Mouse (Mus musculus): ENCODE results near the gene Ccnb3. TPM values are rescaled to one million over a fixed set of nuclear protein-coding genes. Genes with fewer than 3 reads are reported as not detected.

The Ccnb3 gene
- total RNA-seq (2014; rRNA removed) (not detected in 2 replicates), polyA plus RNA-seq (2015; fragmentation: Nextera tagmentation; extraction: Ambion mirVana) (not detected in 2 replicates)

DNA sequence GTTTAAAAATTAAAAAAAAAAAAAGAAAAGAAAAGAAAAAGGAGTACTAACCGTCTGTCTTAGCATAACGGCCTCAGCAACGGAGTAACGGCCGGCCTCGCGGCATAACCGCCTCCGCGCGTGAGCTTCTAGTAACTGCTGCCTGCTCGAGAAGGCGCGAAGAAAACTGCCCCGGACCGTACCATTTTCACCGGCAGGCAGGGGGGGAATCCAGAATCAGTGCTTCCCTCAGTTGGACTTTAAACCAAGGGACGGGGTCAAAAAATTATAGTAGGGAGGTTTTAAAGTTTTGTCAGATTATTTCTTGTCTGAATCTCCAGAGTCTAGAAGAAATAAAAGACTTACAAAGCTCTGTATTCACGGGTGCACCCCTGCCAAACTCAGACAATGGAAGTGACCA, at the start of gene Ccnb3:
Gene Ccnb3 (minus strand): TSS at position 101 of the 400 bp plus-strand sequence.
- no peak for ATAC-seq
- Histone ChIP-seq H3K27me3 (ENCODE audit: insufficient read depth, low read length) (no peaks in the 10 kb centered on the region), H3K27ac (ENCODE audit: low read depth, low read length) (no peak within 1 kb of the TSS), H3K4me1 (ENCODE audit: insufficient read depth) (no peaks in the 10 kb centered on the region), H3K4me3 (ENCODE audit: low read depth, low read length) (no peak within 1 kb of the TSS), H3K9me3 (ENCODE audit: low read length) (no peaks in the 10 kb centered on the region), H3K4me2 (ENCODE audit: low read depth) (no peak within 1 kb of the TSS), H3K9ac (no peak within 1 kb of the TSS), H3K36me3 (ENCODE audit: insufficient read depth) (no peaks in the 10 kb centered on the region)
- TF ChIP-seq CTCF (IDR thresholded peaks at IDR 0.05; ENCODE audit: low read depth): no peak
- no peak for DNase-seq
- WGBS: 94% methylated on average over 19 of the region's 19 CpGs

DNA sequence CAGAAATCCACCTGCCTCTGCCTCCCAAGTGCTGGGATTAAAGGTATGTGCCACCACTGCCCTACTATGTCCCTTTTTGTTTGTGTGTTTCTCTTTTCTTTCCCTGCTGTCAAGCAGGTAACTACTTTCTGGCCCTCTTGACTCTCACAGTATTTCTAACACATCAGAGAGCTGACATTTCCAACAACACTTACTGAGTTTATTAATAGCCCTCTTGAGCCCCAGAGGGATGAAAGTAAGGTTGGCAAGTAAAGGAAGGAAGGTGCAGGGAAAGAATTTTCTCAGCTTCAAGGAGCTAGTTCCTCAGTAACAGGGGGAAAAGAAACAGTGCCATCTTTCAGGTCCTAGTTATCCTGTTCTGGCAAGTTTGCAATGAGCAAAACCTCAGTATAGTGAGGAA, 48.9 kb upstream of the Ccnb3 start:
- Histone ChIP-seq H3K36me3 (ENCODE audit: insufficient read depth) (no peaks in the 10 kb centered on the region), H3K27me3 (ENCODE audit: insufficient read depth, low read length) (no peaks in the 10 kb centered on the region), H3K4me1 (ENCODE audit: insufficient read depth) (no peaks in the 10 kb centered on the region), H3K4me3 (ENCODE audit: low read depth, low read length) (no peak overlapping the region), H3K4me2 (ENCODE audit: low read depth) (no peak overlapping the region), H3K9me3 (ENCODE audit: low read length) (no peaks in the 10 kb centered on the region), H3K9ac (no peak overlapping the region), H3K27ac (ENCODE audit: low read depth, low read length) (no peak overlapping the region)
- ATAC-seq (no peak), DNase-seq (no peak)
- no peak for TF ChIP-seq CTCF (IDR thresholded peaks at IDR 0.05; ENCODE audit: low read depth)

DNA sequence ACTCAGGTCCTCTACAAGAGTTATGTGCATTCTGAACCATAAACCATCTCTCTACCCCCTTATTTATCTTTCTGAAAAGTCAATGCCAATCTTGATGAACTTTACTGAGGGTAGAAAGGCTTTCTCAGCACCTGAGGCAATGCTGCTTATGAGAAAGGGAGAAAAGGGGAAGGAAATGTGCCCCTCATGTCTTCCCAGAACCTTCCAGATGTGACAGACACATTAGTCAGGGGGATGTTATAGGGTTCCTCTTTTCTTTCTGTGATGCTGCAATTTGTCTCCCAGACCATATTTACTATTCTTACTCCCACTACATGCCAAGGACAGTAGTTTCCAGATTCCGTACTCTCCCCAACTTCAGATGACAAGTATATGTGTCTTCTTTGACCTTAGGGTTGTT, 44.5 kb upstream of the Ccnb3 start:
- ATAC-seq: no peak
- Histone ChIP-seq H3K4me1 (ENCODE audit: insufficient read depth) (no peaks in the 10 kb centered on the region), H3K36me3 (ENCODE audit: insufficient read depth) (no peaks in the 10 kb centered on the region), H3K27me3 (ENCODE audit: insufficient read depth, low read length) (no peaks in the 10 kb centered on the region), H3K27ac (ENCODE audit: low read depth, low read length) (no peak overlapping the region), H3K9ac (no peak overlapping the region), H3K9me3 (ENCODE audit: low read length) (no peaks in the 10 kb centered on the region), H3K4me2 (ENCODE audit: low read depth) (no peak overlapping the region), H3K4me3 (ENCODE audit: low read depth, low read length) (no peak overlapping the region)
- WGBS: 94% methylated on average over 1 of the region's 1 CpGs
- DNase-seq: no peak
- no peak for TF ChIP-seq CTCF (IDR thresholded peaks at IDR 0.05; ENCODE audit: low read depth)

DNA sequence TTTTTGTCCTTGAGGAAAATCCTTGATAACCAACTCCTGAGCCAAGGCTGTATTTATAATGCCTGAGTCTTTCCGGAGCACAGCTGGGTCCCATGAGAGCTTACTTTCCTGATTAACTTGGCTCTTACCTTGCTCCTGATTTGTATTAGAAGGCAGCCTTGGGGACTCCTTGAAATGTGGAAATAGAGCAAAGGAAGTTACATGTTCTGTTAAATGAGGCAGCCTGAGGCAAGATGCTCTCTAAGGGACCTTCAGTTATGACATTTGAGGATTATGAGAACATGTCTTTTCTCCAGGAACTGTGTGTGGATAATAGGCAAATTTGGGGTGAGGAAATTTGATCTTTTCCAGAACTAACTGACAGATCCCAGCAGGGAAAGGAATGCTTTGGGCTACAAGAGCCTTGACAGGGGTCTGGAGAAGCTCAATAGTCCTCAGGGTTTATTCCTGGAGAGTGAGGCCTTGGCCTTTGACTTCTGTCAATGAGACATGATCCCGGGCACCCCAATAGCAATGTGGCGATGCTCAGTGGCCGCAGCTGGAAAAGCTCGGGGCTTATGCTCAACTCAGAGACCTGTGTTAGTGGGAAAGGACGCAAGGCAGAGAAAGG, 38.5 kb upstream of the Ccnb3 start:
- H3K27ac ChIP-seq (ENCODE audit: low read depth, low read length): no peak overlapping the region
- H3K4me1 ChIP-seq (ENCODE audit: insufficient read depth): no peaks in the 10 kb centered on the region
- H3K4me2 ChIP-seq (ENCODE audit: low read depth): no peak overlapping the region
- H3K36me3 ChIP-seq (ENCODE audit: insufficient read depth): no peaks in the 10 kb centered on the region
- no peak for TF ChIP-seq CTCF (IDR thresholded peaks at IDR 0.05; ENCODE audit: low read depth)
- 83% methylated on average over 6 of the region's 6 CpGs for WGBS
- no peak for DNase-seq
- ATAC-seq: no peak
- no peaks in the 10 kb centered on the region for H3K9me3 ChIP-seq (ENCODE audit: low read length)
- H3K9ac ChIP-seq: no peak overlapping the region
- H3K4me3 ChIP-seq (ENCODE audit: low read depth, low read length): no peak overlapping the region
- no peaks in the 10 kb centered on the region for H3K27me3 ChIP-seq (ENCODE audit: insufficient read depth, low read length)

DNA sequence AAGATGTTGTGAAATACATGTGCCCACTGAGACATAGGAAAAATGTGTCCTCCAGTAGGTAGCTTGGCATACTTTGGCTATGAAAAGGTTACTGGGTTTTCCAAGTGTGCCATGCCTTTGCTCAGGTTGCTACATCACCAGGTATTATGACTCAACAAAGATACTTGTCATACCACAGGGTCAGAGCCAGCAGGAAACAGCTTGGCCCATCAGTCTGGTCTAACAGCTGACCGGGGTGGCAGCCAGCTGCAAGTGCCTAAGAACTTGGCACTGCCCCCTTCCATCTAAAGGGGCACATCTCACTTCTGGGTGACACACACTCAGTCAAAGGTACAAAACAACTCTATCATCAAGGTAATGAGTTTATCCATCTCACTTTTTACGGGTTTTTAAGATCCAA, 26.6 kb upstream of the Ccnb3 start:
- H3K4me1 ChIP-seq (ENCODE audit: insufficient read depth): no peaks in the 10 kb centered on the region
- no peak overlapping the region for H3K4me3 ChIP-seq (ENCODE audit: low read depth, low read length)
- DNase-seq (no peak), ATAC-seq (no peak)
- WGBS: 86% methylated on average over 2 of the region's 2 CpGs
- H3K27ac ChIP-seq (ENCODE audit: low read depth, low read length): no peak overlapping the region
- no peak overlapping the region for H3K9ac ChIP-seq
- TF ChIP-seq CTCF (IDR thresholded peaks at IDR 0.05; ENCODE audit: low read depth): no peak
- no peak overlapping the region for H3K4me2 ChIP-seq (ENCODE audit: low read depth)
- H3K36me3 ChIP-seq (ENCODE audit: insufficient read depth): no peaks in the 10 kb centered on the region
- H3K27me3 ChIP-seq (ENCODE audit: insufficient read depth, low read length): no peaks in the 10 kb centered on the region
- H3K9me3 ChIP-seq (ENCODE audit: low read length): no peaks in the 10 kb centered on the region

DNA sequence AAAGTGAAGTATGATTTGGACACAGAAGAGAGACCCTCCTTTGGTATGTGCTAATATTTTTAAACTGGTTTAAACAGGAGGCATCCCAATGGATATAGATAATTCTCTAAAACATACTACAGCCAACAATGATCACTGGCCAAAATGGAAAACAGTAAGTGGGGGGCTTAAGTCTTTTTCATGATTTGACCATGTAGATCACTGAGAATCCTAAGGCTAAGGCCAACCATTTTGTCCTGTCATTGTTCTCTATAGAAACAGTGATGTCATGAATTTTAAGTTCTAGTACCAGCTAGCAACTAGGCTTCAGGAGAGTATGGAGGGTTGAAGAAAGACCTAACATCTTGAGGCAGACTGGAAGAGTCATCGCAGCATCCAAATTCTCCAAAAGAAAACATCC, 25.8 kb upstream of the Ccnb3 start, which contains the start of gene Akap4:
Gene Akap4 (plus strand): TSS at position 301 of the 400 bp plus-strand sequence.
- no peaks in the 10 kb centered on the region for H3K27me3 ChIP-seq (ENCODE audit: insufficient read depth, low read length)
- 93% methylated on average over 1 of the region's 1 CpGs for WGBS
- no peak for TF ChIP-seq CTCF (IDR thresholded peaks at IDR 0.05; ENCODE audit: low read depth)
- no peaks in the 10 kb centered on the region for H3K4me1 ChIP-seq (ENCODE audit: insufficient read depth)
- H3K36me3 ChIP-seq (ENCODE audit: insufficient read depth): no peaks in the 10 kb centered on the region
- no peaks in the 10 kb centered on the region for H3K9me3 ChIP-seq (ENCODE audit: low read length)
- H3K27ac ChIP-seq (ENCODE audit: low read depth, low read length): no peak within 1 kb of the TSS
- no peak within 1 kb of the TSS for H3K4me3 ChIP-seq (ENCODE audit: low read depth, low read length)
- H3K9ac ChIP-seq: no peak within 1 kb of the TSS
- H3K4me2 ChIP-seq (ENCODE audit: low read depth): no peak within 1 kb of the TSS
- ATAC-seq (no peak), DNase-seq (no peak)

DNA sequence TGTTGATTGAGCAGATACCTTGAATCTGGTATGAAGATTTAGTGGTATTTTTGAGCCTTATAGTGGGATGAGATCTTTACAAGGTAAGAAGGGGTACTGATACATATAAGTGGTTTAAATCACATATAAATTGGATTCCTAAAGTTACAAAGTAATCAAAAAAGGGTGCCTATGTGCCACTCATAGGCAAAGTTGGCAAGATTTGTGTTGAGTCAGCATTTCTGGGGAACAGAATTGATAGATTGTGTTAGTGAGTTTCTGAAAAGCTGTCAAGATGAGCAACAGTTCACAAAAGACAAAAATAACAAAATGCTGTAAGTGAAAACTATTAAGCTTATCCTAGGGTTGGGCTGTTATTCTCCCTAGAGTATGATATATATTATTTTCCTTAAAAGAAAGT, 22.7 kb upstream of the Ccnb3 start:
- H3K9me3 ChIP-seq (ENCODE audit: low read length): no peaks in the 10 kb centered on the region
- no peak for TF ChIP-seq CTCF (IDR thresholded peaks at IDR 0.05; ENCODE audit: low read depth)
- H3K4me3 ChIP-seq (ENCODE audit: low read depth, low read length): no peak overlapping the region
- ATAC-seq: no peak
- H3K27ac ChIP-seq (ENCODE audit: low read depth, low read length): no peak overlapping the region
- H3K9ac ChIP-seq: no peak overlapping the region
- no peaks in the 10 kb centered on the region for H3K27me3 ChIP-seq (ENCODE audit: insufficient read depth, low read length)
- no peak for DNase-seq
- no peak overlapping the region for H3K4me2 ChIP-seq (ENCODE audit: low read depth)
- H3K4me1 ChIP-seq (ENCODE audit: insufficient read depth): no peaks in the 10 kb centered on the region
- no peaks in the 10 kb centered on the region for H3K36me3 ChIP-seq (ENCODE audit: insufficient read depth)

Measured in forebrain, postnatal 0 days (tissue).